Mouse (Mus musculus) cerebellum, adult 11 months (tissue): Measurements from ENCODE around the gene Gm11127.
"Not testable (repeated sequence)": the region's sequence is repeated elsewhere in the genome, so short reads cannot be mapped to it uniquely, and the experiment has no call there.

Experiments used
- DNase-seq: peaks from one replicate; pipeline ENCODE4 v3.0.0; 2022

Gm11127 gene

DNA sequence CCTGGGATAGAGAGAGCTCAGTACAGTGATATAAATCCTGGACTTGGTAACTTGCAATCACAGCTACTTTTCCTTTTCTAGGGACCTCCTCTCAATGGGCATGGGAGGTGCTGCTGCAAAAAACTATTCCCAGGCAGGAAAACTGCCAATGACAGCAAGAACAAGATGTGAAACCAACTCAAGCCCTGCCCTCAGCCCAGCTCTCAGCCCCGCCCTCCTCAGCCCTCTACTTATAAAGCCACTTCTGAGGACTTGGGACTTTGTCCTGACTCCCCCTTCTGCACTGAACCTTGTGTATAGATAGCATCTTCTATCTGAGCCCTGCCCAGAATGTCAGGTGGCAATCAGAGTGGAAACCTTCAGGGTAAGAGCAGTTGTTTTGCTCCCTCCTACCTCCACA lies at the start of gene Gm11127:
Gm11127 (minus strand) TSS at position 10 of the 400 bp plus-strand sequence.
- DNase-seq: not testable (repeated sequence)

DNA sequence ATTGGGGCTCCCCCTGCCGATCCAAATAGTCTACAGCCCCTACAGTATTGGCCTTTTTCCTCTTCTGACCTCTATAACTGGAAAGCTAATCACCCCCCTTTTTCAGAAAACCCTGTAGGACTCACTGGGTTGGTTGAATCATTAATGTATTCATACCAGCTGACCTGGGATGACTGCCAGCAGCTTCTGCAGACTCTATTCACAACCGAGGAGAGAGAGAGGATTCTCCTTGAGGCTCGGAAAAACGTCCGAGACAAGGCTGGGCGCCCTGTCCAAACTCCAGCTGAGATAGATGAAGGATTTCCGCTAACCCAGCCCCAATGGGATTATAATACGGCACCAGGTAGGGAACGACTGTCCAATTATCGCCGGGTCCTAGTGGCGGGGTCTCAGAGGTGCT lies 43.9 kb upstream of the Gm11127 start:
- DNase-seq: not testable (repeated sequence)

DNA sequence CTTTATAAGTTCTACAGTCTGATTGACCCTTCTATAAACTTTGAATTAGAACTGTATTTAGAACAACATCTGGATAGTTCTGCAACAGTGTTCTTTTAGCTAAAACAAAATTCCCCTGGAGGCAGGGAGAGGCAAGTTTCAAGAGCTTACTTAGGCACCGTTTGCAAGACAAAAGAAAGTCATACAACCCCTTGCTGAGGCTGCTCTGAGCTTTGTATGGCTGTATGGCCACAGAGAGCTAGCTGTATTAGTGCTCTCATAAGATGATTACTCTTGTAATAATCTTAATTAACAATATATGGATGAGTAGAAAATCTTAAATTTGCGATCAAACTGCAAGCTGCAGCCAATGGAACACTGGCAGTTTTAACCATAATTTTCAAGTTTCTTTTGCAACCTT lies 41.4 kb upstream of the Gm11127 start:
- DNase-seq: not testable (repeated sequence)

DNA sequence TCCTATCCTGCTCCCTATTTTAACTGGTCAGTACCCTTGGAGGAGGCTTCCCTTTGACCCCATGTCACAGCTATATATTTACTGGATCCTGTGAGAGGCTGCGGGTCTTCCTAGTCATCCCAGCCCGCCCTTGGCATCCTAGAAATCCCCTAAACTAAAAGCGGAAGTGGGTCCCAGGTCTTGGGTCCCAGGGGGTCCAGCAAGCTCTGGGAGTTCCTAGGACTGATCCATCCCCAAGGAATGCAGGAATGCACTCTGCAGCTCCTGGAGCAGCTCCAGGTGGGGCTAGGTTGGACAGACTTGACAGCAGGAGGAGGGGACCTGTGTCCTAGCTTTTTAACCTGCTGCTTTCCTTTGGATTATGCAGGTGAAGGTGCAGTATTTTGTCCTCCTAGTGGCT lies 35.8 kb upstream of the Gm11127 start:
- no peak for DNase-seq

DNA sequence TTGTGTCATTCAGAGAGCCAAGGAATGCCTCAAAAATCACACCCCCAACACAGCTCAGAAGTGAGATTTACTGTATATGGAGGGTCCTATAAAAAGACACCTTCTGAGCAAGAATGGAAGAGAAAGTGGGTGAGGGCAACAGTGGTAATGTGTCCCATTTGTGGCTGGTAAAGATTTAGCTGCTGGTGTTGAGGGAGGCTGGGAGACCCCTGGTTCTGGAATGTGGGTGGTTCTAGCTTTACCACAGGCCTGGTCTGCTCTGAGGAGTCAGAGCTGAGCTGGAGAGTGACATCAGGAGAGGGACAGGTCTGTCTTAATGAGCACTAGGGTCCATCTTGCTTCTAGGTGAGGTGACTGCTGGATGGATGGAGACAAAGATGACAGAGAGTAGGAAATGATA lies 34.3 kb upstream of the Gm11127 start:
- DNase-seq: not testable (repeated sequence)

DNA sequence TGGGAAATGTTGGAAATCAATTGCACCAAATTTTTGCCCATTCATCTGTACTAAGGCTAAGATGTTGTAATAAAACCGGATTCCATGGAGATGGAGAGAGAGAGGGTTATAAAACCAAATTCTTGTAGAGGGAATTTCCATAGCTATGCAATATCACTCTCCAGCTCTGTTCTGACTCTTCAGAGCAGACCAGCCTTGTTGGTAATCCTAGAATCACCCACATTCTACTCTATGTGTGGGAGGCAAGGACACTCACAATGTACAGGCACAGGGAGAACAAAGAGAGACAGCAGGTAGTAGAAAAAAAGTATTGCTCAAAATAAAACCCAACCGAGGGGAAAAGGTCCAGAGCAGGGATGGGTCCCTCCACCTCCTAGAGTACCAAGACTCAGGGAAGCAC lies 33.8 kb upstream of the Gm11127 start:
- not testable (repeated sequence) for DNase-seq

DNA sequence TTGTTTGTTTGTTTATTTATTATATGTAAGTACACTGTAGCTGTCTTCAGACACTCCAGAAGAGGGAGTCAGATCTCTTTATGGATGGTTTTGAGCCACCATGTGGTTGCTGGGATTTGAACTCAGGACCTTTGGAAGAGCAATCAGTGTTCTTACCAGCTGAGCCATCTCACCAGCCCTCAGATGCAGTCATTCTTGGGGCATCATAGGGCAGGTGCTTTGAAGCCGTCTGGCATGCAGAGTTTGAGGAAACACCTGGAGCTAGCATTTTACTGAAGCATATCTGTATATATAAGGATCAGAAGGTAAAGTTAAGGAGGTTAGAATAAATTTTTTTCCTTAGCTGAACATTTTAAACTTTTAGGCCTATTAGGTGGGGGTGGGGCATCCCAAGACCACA lies 27.8 kb upstream of the Gm11127 start:
- DNase-seq: not testable (repeated sequence)

DNA sequence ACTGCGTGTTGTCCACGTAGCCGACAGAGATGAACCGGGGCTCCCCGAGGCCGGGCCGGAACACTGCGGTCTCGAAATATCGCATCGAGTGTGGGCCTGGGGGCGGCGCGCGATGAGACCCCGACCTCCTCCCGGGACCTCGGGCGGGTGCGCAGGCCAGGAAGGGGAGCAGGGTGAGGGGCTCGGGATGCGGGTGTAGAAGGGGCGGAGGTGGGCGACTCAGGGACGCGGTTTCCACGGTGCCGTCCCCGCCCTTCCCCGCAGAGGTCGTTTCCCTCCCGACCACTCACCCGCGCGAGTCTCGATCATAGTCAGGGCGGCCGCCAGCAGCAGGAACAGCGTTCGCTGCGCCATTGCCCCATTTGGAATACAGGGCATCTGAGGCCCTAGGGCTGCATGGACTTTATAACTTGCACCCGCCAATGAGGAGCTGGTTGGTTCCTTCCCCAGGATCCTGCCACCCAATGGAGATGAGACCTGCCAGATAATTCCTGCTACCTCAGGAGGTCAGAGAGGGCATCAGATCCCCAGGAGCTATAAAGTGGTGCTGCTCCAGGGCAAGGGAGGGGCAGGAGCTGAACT lies 25.8 kb upstream of the Gm11127 start:
- DNase-seq: no peak

DNA sequence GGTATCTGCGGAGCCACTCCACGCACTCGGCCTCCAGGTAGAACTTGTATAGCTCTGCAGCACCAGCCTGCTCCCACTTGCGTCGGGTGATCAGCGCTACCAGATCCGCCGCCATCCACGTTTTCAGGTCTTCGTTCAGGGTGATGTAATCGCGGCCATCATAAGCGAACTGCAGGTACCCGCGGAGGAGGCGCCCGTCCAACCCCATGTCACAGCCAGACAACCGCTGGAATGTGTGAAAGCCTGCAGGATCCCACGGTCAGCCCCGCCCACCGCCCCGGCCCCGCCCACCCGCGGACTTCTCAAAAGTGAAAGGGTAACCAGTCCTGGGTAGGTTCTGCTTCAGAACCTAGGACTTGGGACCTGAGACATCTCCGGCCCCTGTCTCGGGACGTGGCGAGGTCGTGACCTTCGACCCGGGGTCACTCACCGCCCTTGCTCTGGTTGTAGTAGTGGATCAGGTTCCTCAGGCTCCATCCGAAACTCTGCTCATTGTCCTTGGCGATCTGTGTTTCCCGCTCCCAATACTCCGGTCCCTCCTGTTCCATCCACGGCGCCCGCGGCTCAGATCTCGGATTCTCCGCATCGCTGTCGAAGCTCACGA lies 25.2 kb upstream of the Gm11127 start:
- no peak for DNase-seq

DNA sequence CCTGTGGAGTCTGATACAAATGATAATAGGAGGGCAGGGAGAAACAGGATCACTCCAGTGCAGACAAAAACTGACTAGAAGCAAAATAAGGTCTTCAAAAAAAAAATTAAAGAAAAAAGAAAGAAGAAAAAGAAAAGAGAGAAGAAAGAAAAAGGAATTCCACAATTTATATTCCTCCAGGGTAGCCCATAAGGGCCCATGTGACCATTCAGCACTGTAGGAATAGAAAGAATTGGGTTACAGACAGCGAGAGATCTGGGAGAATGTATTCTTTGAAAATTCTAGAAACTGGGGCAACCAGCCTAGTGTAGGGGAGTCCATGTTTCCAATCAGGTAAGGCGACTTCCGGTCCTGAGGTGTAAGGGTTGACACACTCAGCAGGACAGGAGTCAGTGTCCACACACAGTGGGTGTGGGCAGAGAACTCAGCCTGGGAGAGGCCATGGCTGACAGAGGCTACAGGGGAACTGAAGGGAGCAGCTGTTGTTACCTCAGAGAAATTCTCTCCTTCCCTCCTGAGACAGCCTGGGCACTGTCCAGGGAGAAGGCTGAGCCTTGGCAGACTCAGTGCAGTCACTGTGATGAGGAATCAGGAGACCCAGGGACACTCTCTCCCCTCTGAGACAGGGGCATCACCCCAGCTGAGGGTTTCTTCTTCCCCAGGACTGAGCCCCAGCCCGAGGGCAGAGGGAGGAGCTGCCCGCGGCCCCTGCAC lies 24.5 kb upstream of the Gm11127 start:
- not testable (repeated sequence) for DNase-seq

DNA sequence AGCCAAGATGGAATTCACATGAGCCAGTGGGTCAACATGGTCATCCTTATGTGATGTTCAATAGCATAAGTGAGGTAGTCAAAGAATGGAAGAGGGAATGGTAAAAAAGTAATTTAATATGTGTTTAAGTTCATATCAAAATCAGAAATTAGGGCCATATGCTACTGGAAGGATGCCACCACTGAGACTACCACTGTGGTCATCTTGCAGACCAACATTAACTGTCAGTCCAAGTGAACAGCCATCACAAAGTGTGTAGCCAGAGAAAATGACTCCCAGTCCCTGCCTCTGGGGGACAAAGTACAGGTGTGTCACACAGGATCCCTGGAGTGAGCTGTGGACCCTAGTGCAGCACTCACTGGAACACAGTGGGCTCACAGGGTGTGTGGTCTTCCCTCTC lies 23.7 kb upstream of the Gm11127 start:
- DNase-seq: not testable (repeated sequence)

DNA sequence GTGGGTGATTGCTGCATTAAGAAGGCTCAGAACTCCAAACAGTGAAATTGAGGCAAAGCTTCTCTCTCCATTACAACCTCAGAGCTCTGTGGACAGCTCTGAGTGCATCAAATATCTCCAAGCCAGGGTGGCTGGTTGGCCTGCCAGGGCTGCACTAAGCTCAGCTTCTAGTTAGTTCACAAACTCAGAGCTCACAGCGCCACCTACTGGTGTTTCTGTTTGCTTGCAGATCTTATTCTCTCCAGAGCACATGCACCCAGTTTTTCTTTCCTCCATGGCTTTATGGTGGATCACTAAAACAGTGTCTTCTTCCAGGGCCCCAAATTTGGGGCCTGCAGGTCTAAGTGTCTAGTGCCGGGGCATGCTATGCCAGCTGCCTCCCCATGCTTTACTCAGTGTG lies 2.7 kb upstream of the Gm11127 start:
- peak; percentile 55 for DNase-seq

DNA sequence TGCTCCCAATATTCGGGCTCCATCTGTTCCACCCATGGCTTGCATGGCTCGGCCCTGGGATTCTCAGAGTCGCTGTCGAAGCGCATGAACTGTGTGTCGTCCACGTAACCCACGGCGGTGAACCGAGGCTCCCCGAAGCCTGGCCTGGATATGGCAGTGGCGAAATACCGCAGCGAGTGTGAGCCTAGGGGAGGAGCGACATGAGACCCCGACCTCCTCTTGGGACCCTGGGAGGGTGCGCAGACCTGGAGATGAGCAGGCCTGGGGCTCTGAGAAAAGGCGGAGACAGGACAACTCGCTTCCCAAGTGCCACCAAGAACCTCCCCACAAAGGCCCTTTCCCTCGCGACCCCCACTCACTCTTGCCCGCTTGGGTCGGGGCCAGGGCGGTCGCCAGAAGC lies 244 bp downstream of the Gm11127 start:
- DNase-seq: not testable (repeated sequence)

DNA sequence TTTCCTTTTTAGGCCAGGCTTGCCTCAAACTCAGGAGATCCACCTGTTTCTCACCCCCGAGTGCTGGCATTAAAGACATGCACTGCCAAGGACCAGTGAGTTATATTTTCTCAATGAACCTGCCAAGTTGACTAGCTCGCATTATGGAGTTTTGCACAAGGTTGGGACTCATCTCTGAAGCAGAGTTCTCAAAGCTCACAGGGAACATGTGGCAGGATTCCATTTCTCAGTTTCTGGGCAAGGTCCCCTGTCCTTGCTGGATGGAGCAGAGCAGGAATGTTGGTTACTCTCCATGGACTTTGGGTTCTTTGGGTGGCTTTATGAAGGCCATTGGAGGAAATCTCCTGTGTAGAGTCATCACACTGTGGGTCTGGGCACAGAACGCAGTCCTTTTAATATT lies 14.9 kb downstream of the Gm11127 start:
- no peak for DNase-seq

DNA sequence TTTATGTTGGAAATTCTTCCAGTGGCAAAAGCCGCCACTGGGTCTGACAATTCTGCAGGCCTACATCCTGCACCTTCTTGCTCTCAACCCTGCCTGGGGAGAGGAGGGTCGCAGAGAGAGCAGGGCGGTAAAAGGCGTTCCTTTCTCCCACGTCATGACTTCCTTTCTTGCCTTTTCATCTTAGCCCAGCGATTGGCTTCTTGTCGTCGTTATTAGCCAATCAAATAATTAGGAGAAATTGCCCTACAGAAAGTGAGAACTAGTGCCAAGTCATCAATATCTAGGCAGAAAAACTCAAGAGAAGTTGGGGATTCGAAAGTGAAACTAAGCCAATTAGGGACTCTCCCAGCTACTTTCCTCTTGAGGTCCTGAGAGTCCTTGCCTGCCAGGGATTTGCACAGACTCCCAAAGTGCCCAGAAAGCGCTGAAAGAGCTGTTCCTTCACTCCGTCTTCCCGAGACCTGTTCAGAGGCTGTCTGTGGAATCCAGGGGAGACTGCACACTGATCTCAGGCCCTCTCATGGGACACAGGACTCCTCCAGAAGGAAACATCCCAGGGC lies 15.5 kb downstream of the Gm11127 start, which contains the start of the genes H2-T22 and Gm6034:
H2-T22 (minus strand) TSS at position 138 of the 560 bp plus-strand sequence.
Gm6034 (plus strand) TSS at position 352 of the 560 bp plus-strand sequence.
- DNase-seq: peak; percentile 52

DNA sequence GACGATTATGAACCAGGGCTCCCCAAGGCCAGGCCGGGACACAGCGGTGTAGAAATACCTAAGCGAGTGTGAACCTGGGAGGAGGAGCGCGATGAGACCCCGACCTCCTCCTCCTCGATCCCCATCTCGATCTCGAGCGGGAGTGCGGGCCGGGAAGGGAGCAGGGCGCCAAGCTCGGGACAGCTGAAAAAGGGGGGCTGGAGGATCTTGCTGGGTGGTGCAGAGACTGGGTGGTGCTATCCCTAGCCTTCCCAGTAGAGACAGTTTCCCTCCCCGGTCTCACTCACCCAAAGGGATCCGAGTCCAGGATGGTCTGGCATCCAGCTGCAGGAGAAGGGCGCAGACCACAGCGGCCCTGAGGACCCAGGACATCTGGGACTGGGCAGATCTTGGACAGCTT lies 16.1 kb downstream of the Gm11127 start:
- DNase-seq: not testable (repeated sequence)

DNA sequence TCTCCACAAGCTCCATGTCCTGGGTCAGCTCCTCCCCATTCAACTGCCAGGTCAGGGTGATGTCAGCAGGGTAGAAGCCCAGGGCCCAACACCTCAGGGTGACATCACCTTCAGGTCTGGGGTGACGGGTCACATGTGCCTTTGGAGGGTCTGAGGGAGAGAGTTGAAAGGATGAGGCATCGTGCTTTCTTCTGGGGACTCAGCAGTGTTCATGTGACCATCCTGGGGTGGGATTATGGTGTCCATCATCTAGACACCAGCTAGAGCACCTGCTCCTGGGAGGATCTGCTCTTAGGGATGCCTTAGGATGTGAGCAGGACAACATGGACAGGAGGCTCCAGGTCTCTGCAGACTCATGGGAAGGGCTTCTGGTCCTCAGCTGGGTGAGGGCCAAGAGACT lies 17.6 kb downstream of the Gm11127 start:
- DNase-seq: not testable (repeated sequence)

DNA sequence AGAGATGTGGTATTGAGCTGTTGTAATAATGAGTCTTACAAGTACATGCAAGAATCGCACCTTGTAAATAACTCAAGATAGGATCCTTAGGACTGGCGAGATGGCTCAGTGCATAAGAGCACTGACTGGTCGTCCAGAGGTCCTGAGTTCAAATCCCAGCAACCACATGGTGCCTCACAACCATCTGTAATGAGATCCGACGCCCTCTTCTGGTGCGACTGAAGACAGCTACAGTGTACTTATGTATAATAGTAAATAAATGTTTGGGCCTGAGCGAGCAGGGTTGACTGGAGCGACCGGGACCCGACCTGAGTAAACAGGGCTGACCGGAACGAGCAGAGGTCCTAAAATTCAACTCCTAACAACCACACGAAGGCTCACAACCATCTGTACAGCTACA lies 22.0 kb downstream of the Gm11127 start:
- DNase-seq: not testable (repeated sequence)

DNA sequence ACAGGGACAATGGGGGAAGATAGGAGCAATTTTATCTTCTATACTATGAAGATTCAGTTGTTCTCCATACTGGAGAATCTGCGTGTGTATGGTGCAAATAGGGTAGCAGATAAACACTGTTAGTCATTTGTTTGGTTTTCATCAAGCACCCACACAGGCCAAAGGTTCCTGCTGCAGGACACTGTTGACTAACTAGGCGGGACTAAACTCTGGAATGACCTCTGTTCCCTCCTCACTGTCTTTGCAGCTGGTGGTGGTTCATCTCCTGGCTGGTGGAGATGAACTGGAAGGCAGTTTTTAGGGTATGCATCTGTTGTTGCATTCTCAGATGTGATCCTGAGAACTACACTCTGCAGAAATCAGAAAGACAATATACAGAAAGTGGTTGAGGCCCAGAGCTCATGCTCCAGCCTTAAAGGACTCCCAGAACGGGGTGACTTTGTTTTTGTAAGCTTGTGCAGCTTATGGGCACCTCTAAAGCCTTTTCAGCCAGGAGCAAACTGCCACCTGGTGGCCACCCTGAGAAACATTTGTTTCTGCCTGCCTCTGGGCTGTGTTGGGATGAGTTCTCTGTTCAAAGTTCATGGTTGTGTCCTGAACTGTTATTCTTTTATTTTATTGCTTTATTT lies 23.0 kb downstream of the Gm11127 start:
- peak; percentile 32 for DNase-seq

DNA sequence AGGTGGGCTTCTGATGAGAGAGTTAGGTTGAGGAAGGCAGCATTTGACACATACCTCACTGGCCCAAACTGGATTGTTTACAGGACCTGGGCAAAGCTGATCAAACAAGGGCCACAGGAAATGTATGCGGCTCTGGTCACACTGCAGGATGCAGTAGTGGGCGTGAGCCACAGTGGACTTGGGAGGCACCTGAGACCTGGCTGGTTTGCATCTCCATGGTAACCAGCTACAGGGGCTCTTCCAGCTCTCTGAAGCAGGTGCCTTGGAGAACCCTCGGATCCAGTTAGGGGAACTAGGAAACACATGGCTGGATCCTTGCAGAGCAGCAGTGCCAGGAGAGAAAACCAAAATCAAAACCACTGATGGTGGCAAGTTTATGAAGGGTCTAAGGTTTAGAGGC lies 23.6 kb downstream of the Gm11127 start:
- DNase-seq: not testable (repeated sequence)

DNA sequence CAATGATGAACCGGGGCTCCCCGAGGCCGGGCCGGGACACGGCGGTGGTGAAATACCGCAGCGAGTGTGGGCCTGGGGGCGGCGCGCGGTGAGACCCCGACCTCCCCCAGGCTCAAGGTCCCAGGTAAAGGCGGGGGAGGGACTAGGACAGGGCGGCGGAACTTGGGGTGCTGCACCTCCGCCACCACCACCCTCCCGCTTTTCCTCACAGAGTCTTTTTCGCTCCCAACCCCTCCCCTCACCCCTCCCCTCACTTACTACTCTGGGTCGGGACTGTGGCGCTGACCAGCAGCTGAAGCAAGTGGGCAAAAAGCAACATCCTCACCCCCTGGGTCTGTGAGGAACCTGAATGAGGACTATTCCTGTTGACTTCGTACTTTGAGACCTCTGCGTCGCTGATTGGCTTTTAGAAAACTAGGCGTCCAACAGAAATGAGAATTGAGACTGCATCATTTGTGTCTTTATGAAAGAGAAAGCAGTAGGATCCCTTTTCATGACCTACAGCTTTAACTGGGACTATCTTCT lies 25.8 kb downstream of the Gm11127 start, which contains the start of gene H2-T23:
H2-T23 (minus strand) TSS at position 505 of the 525 bp plus-strand sequence.
- not testable (repeated sequence) for DNase-seq

DNA sequence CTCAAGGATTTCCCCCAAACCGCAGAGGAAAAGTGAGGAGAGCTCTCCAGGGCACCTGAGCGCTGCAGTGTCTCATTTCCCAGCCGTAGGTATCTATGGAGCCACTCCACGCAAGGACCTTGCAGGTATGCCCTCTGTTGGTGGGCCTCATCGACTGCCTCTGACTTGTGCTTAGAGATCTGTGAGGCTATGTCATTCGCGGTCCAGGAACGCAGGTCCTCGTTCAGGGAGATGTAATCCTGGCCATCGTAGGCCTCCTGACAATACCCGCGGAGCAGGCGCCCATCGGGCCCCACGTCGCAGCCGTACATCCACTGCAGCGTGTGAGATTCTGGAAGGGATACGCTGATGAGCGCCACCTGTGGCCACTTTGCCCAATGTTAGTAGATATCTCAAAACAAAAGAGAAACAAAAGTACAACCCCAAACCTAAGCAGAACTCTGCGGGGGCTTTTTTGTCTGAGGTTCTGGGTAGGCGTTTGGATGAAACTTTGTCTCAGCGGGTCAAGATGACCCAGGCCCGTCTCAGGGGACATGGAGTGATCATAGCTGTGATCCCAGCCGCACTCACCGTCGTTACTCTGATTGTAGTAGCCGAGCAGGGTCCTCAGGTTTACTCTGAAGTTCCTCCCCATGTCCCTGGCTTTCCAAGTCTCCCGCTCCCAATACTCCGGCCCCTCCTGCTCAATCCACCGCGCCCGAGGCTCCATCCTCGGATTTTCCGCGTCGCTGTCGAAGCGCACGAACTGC lies 26.4 kb downstream of the Gm11127 start:
- peak; percentile 27 for DNase-seq
